Mouse (Mus musculus): Measurements from ENCODE around the gene Mmp1b.
"Not testable (repeated sequence)": the region's sequence is repeated elsewhere in the genome, so short reads cannot be mapped to it uniquely, and the experiment has no call there.

Mmp1b gene

DNA sequence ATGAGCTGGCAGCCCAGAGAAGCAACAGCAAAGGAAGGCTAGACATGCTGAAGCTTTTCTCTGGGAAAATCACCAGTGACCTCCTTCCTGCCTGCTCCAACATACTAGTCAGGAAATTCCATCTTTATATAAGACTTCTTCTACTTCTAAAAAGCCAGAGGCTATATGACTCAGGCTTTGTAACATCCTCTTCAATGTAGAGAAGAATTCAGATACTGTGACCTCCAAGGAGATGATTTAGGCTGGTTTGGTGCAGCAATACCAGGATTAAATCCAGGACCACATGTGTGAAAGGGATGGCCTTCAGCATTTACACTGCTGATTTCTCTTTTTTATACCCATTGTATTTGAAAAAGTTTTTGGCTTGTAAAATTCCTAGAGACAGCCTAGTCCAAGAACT, at the start of gene Mmp1b:
Gene Mmp1b, minus strand, starts transcription at position 101 of the 400 bp plus-strand sequence.
- no peak for DNase-seq (ENCODE audit: low spot score)

- DNase-seq (ENCODE audit: low spot score), result not testable (repeated sequence)
Measured at GRCm38 (mm10) chr9:7396556-7396955, 8.7 kb upstream of the Mmp1b start.

GRCm38 (mm10) chr9:7354535-7354934, 33.3 kb downstream of the Mmp1b start:
- DNase-seq (ENCODE audit: low spot score), result no peak

GRCm38 (mm10) chr9:7345513-7345912, 42.3 kb downstream of the Mmp1b start:
- DNase-seq (ENCODE audit: low spot score), result no peak

DNA sequence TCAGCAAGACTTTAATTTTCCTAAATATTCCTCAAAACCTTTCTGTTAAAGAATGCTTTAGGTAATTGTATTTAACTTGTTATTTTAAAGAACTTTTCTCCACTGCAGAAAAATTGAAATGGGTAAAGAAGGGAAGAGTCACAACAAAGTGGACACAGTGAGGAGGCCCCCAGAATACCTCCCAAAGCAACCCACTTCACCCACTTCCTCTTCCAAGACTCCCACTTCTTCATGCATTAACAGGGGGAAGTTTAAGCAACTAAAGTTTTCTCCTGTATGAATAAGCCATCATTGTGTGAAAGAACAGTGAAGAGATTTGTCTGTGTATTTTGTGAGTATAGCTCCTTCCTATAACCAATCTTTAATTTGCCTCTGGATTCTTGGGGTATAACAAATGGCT, 43.7 kb downstream of the Mmp1b start, which contains the start of gene Mmp12:
Gene Mmp12, plus strand, starts transcription at position 275 of the 400 bp plus-strand sequence.
- DNase-seq (ENCODE audit: low spot score), result no peak

DNA sequence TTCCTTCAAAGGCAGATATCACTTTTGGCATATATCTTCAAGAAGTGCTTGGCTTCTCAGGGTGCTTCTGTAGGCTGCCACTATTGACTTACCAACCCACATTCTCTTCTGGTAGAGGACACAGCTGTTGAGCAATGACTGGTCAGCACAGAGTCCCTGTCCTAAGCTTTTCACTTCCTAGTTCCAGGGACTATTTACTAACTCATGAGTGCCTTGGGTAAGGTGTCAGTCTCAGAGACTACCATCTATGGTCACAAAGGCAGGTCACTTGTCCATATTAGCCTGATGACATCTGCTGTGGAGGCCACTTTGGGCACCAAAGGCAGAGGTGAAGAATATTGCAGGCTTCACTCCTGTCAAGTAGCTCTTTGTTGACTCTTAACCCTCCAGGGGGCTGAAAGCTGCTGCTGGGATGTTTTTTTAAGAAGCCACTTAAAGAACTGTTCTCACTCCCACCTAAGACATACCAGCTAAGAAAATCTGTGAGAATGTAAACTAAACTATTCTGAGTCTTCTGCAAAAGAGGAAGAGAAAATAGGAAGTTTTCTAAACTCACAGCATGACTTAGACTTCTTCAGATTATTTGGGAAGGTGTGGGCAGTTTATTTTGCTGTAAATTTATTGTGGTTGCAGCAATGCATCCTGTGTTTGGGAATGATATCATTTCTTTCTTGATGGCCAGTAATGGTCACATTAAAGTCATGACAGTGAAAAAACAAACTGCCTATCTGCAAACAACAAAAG, 50.9 kb downstream of the Mmp1b start:
- no peak for DNase-seq (ENCODE audit: low spot score)

DNA sequence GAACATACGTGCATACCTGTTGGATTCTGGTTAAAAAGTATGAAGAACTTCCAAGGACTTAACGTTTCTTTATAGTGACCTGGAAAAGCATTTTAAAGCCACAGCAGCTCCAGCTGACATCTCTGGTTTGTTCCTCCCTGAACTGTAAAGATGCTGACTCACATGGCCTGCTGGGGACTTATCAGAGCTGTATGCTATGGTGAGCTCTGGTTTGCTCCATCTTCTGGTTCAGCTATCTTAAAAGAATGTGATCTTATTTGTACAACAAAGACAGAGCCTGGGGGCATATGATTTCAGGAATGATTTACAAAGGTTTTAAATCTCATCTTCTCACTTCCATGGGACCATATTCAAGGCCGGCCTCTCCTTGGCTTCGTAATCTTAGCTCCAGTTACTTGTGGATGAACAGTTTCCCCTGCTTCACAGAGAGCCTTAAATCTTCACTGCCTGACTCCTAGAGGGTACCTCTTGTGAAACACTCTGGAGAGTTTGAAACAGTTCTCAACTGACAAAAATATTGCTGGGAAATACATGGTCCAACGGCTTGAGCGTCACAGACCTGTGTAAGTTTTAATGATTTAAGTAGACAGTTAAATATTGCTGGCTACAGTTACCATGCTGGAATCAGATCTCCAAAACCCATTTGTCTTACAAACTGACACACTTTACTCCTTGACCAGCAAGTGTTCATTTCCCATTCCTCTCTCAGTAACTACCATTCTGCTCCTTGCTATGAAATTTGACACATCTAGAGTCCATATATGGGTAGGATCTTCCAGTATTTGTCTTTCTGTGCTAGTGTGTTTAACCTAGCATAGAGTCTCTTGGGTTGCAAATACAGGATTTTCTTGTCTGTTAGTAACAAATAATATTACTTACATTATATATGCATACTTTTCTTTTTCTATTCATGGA, 51.8 kb downstream of the Mmp1b start:
- no peak for DNase-seq (ENCODE audit: low spot score)

DNA sequence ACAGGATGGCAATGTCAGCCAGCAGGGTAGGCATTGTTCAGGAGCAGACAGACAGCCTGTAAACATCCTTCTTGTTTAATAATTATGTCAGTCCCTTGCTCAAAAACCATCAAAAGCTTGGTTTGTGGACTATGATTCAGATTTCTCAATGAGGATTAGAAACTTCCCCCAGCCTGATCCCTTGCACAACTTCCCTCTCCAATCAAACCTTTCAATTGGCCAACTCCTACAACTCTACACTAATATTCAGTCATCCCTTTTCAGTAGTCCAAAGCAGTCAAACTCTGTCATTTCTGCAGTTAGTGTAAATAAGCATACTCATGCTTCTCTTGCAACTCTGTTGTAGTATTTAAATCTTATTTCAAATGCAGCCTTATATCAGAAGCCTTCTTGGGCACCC, 56.0 kb downstream of the Mmp1b start:
- peak; percentile 17 for DNase-seq (ENCODE audit: low spot score)

Measured in lung, postnatal 25 days (tissue).